Mouse (Mus musculus) gastrocnemius, adult 18-20 months (tissue): ENCODE measurements around the gene Dact2. TPM values are rescaled to one million over a fixed set of nuclear protein-coding genes. Genes with fewer than 3 reads are reported as not detected.

Source experiments
- DNase-seq: peaks from one replicate; pipeline ENCODE4 v3.0.0; 2021; ENCODE audit warnings: low spot score
- total RNA-seq, 2 experiments: library from RNA; stranded (reverse); gene quantifications; 2 replicates each; pipeline ENCODE4 v1.2.3; 2021

The Dact2 gene
- total RNA-seq, 2 experiments from 2014 or later, result 1.5 to 3.5 TPM

DNA sequence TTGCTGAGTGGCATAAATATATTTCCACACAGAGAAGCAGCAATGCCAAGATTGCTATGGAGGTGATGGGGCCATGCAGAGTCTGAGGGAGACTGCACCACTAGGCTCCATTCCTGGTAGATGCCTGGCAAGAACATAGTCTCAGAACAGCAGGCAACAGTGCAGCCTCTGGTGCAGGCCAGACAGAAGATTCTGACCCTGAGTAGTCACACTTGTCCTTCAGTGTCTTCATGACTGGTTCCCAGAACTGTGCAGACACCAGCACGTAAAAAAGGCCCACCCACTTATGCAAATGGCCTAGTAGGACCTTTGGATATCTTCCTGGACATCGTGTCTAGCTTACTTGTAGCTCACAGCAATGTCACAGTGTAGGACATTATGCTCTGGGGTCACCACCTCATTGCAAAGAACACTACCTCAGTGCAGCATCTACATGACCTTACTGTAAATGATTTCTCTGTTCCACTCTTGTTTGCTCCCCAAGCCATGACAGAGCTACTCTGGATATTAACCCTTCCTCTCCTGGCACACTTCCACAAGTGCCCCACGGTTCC, 9.9 kb upstream of the Dact2 start:
- no peak for DNase-seq

DNA sequence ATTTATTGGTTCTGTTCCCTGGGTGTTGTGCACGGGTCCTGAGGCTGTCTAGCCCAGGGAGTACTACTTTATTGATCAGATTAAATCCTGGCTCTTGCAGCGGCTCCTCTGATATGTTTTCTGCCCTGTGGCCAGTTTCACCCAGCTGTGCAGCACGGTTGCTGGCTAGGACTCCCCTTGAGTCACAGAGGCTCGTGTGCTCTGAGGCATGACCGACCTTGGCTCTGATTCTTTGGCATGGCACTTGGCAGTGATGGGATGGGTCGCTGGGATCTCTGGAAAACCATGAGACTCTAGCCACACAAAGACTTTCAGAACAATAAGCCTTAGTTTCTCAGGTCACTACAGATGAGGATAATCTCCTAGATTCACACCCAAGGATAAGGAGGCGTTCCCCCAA, 8.7 kb upstream of the Dact2 start:
- DNase-seq, result no peak

DNA sequence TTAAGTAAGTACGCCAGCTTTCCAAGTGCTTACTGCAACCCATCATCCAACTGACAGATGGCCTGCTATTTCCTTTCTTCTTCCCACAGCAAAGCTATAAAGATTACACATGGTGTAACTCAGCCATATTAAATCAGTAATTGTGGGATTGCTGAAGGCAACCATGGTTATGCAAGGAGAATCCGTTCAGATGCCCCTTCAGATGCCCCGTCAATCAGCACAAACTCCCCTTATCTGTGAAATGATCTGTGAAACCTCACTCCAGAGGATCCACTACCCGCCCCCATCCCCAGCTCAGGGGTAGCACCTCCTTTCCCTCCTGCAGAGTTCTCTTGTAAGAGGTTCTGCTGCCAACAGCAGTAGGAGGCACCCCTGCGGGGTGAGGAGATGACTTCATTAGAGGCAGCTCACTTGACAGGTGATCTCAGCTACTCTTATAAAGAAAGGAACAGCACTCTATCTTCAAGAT, 3.0 kb upstream of the Dact2 start:
- no peak for DNase-seq

DNA sequence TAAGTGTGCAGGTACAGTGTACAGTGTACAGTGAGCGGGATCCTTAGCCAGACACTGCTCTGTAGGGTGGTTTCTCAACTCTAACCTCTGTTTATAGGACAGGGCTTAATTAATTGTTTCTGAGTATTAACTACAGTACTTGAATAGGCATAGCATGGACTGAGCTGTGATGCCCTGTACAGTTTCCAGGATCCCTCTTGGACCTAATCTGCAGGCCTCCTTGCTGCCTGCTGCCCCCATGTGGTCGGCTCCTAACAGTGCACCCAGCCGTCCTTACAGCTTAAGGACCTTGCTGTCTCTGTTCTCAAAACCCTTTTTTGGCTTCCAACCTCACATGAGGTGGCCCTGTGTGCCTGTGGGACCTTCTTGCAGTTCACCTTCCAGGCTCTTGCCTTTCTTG, 2.0 kb upstream of the Dact2 start:
- peak; percentile 72 for DNase-seq

DNA sequence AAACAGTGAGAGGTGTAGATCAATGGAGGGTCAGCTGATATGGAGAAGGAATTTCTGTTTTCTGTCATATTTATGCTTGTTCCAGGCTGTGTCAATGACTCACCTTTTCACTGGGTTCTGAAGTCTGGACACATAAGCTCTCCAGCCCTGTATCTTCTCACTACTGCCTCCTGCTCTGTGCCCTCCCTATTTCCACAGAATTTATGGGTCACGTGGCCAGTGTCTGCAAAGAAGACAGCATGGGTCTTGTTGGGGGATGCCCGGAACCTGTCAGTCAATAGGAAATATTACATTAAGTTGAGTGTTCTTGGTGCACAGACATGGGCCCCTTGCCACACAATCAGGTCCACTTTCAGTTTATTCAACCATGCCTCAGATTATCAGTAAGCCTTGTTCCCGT, 1.1 kb upstream of the Dact2 start:
- DNase-seq, result no peak

DNA sequence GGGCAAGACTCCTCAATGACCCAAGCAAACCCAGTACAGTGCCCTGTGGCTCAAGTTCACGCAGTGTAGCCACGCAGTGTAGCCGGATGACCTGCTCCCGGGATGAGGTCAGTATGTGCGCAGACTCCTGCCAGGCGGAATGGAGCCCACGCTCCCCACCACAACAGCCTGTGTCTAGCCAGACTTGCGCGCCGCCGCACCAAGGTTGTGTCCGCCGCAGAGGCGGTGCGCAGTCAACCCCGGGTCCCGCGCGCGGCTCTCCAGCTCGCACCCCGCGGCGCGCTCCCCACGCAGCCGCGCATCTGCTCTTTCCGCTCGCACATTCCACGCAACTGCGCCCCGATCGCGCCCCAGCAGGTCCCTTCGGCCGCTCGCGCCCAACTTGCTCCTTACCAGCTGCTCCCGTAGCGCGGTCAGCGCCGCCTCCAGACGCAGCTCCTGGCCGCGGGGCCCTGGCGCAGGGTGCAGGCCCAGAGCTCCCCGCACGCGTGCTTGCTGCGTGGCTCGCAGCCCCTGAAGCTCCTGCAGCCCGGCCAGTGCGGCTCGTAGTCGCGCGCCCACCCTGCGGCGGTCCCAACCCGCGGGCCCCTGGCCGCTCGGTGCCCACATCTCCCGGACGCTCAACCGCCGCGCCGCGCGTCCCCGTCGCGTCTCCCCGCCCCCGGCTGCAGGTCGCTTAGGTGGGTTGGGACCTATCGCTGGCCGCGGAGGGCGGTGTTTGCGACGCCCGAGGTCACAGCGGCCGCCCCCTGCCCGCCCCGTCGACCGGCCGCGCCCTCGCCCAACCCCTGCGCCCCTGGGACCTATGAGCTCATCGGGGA, 773 bp downstream of the Dact2 start:
- peak; percentile 52 for DNase-seq

DNA sequence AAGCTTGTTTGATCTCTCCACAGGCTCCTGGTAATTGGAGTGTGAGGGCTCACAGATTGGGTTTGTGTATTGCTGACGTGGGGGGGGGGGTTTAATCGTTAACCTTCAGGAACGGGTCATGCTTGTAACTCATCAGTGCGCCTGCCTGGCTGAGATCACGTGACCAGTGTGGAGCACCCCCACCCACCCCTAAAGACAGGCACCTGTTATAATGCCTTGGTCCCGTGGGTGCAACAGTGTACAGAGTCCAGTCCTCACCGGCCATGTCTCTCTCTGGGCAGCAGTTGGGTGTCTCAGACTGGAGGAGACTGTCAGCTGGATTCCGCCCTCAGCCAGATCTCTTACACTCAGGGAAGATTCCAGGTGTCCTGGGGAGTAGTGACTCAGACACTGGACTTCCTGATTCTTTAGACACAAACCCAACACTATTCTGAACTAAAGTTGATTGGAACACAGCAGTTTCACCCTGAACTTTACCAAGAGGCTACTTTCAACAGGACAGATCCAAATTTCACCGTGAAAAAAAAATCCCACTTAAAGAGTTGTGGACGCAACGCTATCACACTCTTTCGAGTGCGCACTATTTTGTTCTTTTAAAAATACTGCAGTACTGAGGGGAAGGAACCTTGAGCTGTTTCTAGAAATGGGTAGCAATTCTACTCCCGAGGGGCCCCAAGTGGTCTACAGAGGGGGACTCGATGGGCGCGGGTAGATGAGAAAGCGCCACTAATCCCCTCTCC, 1.6 kb downstream of the Dact2 start:
- DNase-seq, result no peak

DNA sequence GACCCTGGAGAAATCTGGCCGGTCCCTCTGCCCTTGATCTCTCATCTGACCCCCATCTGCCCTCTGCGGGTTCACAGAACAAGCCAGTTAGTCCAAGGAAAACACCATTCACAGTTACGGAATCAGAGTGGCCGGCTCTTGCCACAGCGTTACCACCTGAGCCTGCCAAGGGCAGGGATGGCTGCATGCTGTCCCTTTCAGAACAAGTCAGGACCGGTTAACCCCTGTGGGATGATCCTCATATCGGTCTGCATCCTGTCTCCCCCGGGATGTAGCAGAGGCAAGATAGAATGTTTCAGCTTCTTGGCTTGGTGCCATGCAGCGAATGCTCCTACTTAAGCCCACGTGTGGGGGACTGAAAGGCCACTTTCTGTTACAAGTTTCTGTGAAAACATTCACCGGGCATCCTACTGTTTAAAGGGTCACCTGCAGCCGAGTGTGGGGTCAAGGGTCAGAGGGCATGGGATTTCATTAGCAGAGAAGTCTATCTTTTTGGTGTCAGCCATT, 2.8 kb downstream of the Dact2 start:
- no peak for DNase-seq

- no peak for DNase-seq
Measured at GRCm38 (mm10) chr17:14200206-14200605, 3.9 kb downstream of the Dact2 start.

DNA sequence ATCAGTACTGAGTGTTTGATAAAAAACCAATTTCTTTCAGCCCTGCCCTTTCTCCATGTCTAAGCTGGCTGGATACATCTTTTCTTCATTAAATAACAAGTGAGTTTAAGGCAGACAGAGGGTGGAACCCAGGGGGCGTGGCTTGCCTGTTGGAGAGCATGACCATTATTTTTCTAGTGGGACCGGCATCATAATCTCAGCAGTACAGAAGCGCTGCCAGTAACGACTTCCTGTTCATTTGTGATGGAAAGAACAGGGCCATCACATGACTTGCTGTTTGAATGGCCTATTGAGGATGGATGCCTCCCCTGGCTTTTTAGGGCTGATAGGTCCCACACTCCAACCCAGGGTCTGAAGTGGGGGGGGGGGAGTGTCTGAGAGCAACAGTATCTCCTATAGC, 4.5 kb downstream of the Dact2 start:
- peak; percentile 57 for DNase-seq

DNA sequence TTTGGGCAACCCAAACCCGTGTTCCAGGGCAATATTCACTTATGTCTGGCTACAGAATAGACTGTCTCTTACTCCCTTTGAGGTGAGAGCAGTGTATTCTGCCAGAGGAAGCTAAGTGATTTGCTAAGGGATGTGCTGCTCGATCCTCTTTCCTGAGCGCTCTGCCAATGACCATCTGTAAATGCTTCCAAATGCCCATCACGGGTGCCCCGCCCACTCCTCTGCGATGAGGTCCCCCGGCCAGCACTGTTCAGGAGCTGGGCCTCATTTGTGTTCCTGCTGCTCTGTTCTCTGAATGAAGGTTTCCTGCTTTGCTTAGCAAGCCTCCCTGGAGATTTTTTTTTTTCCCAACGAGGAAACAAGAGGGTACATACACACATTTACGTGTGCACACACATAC, 11.2 kb downstream of the Dact2 start:
- no peak for DNase-seq

GRCm38 (mm10) chr17:14192432-14192831, 11.7 kb downstream of the Dact2 start:
- no peak for DNase-seq

GRCm38 (mm10) chr17:14188455-14188854, 15.6 kb downstream of the Dact2 start:
- DNase-seq, result no peak

DNA sequence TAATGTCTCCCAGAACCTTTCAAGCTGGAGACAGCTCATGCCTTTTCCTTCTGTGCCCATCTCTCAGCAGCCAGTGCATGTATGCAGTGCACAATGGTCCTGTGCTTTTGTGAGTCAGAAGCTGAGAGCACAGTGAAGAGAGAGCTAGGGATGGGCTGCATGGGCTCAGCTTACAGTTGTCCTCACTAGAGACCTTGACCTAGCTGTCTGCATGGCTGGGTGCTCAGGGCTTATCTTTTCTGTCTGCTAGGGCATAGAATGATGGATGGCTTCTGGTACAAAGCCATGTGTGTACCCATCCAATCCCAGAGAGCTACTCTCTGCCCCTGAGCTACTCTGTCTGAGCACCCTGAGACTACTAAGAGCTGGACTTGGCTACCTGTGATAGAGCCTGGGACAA, 17.0 kb downstream of the Dact2 start:
- DNase-seq, result no peak

GRCm38 (mm10) chr17:14186176-14186575, 17.9 kb downstream of the Dact2 start:
- DNase-seq, result peak; percentile 63

- no peak for DNase-seq
Measured at GRCm38 (mm10) chr17:14184192-14184814, 19.8 kb downstream of the Dact2 start.

GRCm38 (mm10) chr17:14183717-14184116, 20.4 kb downstream of the Dact2 start:
- DNase-seq, result no peak

DNA sequence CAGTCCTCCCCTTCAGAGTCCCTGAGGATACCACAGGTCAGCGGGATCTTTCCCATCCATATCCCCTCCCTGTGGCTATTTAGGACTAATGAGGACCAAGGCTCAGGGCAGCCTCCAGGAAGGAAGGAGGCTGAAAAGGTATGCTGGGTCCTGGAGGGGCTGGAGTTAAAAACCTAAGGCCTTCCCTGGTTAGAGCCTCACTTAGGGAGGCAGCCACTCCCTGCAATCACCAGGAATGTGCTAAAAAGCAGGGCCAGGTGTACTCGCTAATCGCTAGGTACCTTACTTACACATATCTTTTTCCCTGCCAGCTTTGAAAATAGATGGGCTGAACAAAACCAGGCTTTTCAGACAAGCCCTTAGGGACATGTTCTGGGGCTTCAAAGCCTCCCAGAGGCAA, 21.2 kb downstream of the Dact2 start:
- no peak for DNase-seq

DNA sequence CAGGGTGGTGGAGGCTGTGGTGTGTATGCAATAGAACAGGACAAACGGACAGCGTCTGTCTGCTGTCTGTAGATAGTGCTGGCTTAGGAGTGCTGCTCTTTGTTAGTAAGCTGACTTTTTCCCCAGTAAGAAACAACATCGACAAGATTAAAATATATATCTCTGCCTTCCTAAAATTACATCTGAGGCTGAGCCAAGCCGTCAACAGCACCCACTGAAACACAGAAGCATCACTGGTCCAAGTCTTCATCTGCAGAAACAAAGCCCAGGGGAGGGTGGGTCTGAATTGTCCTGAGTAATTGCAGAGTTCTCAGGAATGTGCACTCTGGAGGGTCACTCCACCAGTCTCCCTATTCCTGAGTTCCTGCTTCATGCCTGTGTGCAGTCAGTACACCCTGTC, 25.2 kb downstream of the Dact2 start:
- no peak for DNase-seq

DNA sequence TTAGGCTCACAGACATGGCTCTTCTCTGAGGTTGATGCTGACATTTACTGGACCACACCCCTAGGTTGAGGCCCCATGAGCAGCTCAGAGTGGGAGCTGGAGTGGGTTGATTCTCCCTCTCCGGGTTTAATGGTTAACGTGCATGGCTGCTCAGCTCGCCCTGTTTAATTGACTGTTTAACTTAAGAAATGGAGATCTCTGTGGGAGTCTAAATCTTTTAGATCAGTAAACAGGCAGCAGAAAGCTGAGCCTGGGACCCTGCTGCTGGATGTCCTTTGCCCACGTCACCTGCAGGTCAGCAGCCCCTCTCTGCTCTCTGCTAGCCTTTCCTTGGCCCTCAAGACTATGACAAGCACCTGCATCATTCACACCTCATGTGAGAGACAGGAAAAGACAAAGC, 25.6 kb downstream of the Dact2 start:
- DNase-seq, result no peak

GRCm38 (mm10) chr17:14178049-14178448, 26.1 kb downstream of the Dact2 start:
- DNase-seq, result no peak

DNA sequence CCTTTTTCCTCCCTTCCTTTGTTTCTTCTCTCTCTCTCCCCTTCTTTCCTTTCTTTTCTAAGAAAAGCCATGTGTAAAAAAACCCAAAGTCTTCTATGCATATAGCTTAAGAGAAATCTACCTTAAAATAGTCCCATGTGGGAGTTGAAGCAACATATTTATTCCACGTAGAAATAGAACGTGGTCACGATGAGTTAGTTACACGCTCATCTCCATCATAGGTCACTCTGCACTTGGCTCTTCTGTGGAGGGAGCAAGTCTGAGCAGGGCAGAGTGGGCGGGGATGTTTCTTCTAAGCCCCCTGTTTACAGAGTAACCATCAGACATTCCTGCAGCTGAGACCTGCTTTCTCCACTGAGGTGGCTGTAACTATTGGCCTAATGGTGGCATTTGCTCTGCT, 27.1 kb downstream of the Dact2 start:
- no peak for DNase-seq
